Mouse (Mus musculus) midbrain, embryonic 16.5 days (tissue): ENCODE measurements around the gene Thap8. TPM values are rescaled to one million over a fixed set of nuclear protein-coding genes. Genes with fewer than 3 reads are reported as not detected.

Experiments
- ATAC-seq: fragments of 200-750 bp; cut with Nextera tagmentation; 2 replicates; pipeline ENCODE4 v1.8.0; 2017; ENCODE audit warnings: moderate TSS enrichment
- H3K27ac ChIP-seq: fragments of 300-500 bp; sonication (generic); 2 replicates; pipeline ENCODE4 v1.5.1; 2014; ENCODE audit warnings: mild to moderate bottlenecking, low read length, mixed read lengths
- H3K27me3 ChIP-seq: fragments of 300-500 bp; sonication (generic); 2 replicates; pipeline ENCODE4 v1.6.1; 2014; ENCODE audit warnings: low read depth, low read length, mixed read lengths; ENCODE audit not compliant: control insufficient read depth, insufficient read depth
- H3K36me3 ChIP-seq: fragments of 300-500 bp; sonication (generic); 2 replicates; pipeline ENCODE4 v1.6.1; 2014; ENCODE audit warnings: mild to moderate bottlenecking, low read length, moderate library complexity, mixed read lengths; ENCODE audit not compliant: control insufficient read depth, insufficient read depth
- H3K4me1 ChIP-seq: fragments of 300-500 bp; sonication (generic); 2 replicates; pipeline ENCODE4 v1.6.1; 2014; ENCODE audit warnings: mild to moderate bottlenecking, low read length, mixed read lengths; ENCODE audit not compliant: control insufficient read depth, insufficient read depth
- H3K4me2 ChIP-seq: fragments of 300-500 bp; sonication (generic); 2 replicates; pipeline ENCODE4 v1.6.1; 2014; ENCODE audit warnings: mild to moderate bottlenecking, low read length, mixed read lengths
- H3K4me3 ChIP-seq: fragments of 300-500 bp; sonication (generic); 2 replicates; pipeline ENCODE4 v1.5.1; 2014; ENCODE audit warnings: low read depth, mild to moderate bottlenecking, low read length, moderate library complexity, mixed read lengths
- H3K9ac ChIP-seq: fragments of 300-500 bp; sonication (generic); 2 replicates; pipeline ENCODE4 v1.6.1; 2014; ENCODE audit warnings: low read depth, low read length, mixed read lengths
- H3K9me3 ChIP-seq: fragments of 300-500 bp; sonication (generic); replicated peaks from 2 replicates; pipeline ENCODE4 v1.6.1; 2014; ENCODE audit warnings: mild to moderate bottlenecking, low read length, mixed read lengths; ENCODE audit not compliant: control insufficient read depth, poor library complexity, severe bottlenecking
- WGBS: fragments of 180-500 bp; shearing (Covaris S2); extraction: QIAGEN DNeasy Blood & Tissue Kit; methylation state at CpG from one replicate; pipeline ENCODE4 v1.1.7; 2014; 5-methylcytosine and 5-hydroxymethylcytosine counted together
- polyA plus RNA-seq: library from polyadenylated mRNA; unstranded; fragments of >200 nt; fragmentation: Nextera tagmentation; extraction: Ambion mirVana; gene quantifications from 2 replicates; pipeline ENCODE4 v1.2.1, GENCODE M21; 2015

The Thap8 gene
- polyA plus RNA-seq, 1 experiment from 2014 or later: 1.3 TPM

DNA sequence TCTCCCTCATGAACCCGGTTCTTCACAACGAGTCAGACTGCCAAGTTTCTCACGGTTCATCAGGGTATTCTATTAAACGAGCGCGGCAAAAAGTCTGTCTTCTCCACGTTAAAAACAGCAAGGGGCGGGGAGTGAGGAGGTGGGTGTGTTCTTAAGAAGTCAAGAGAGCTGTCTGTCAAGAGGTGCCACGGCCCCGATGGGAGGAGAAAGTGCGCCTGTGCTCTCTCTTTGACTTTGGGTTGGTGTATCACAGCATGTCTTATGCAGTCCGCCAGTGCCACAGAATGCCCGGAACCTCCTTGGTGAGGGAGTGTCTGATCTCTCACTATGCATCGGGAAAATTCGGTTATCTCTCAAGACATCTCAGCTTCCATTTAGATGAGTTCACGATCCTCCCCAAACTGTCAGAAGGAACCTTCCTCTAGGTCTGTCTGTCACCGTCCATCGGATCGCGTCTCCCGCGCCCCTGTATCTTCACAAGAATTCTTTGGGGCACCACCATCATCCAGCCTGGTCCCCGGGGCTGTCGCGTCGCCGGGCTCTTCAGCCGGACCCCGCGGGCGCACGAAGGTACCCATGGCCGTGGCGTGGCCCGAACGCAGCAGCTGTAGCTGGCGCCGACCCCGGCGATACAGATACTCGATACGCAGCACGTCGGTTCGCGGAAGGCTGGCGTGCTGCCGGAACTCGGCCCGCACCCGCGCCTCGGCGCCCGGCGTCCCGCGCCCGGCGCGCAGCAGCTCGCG is 41.8 kb downstream of the Thap8 start, which contains the start of gene E130208F15Rik:
TSS of gene E130208F15Rik (plus strand) at position 202 of the 746 bp plus-strand sequence.
- peak within 1 kb of the TSS; percentile 87 for H3K4me2 ChIP-seq
- no peaks in the 10 kb centered on the region; the same call in 1 of the 2 replicates for H3K9me3 ChIP-seq
- peak within 1 kb of the TSS; percentile 88 for H3K9ac ChIP-seq
- peak within 1 kb of the TSS; percentile 85 for H3K27ac ChIP-seq
- H3K4me1 ChIP-seq: peaks cover 14% of the 10 kb centered on the region
- WGBS: under 1% methylated on average over 57 of the region's 63 CpGs
- H3K27me3 ChIP-seq: no peaks in the 10 kb centered on the region
- peak; percentile 70 for ATAC-seq
- no peaks in the 10 kb centered on the region for H3K36me3 ChIP-seq
- H3K4me3 ChIP-seq: peak within 1 kb of the TSS; percentile 75

GRCm38 (mm10) chr7:30322285-30322667 is 42.4 kb downstream of the Thap8 start:
- peak; percentile 99 for ATAC-seq
- no peaks in the 10 kb centered on the region; the same call in 1 of the 2 replicates for H3K9me3 ChIP-seq
- under 1% methylated on average over 20 of the region's 20 CpGs for WGBS
- peaks cover 14% of the 10 kb centered on the region for H3K4me1 ChIP-seq
- no peaks in the 10 kb centered on the region for H3K36me3 ChIP-seq
- peak overlapping the region; percentile 85 for H3K27ac ChIP-seq
- H3K9ac ChIP-seq: peak overlapping the region; percentile 88
- peak overlapping the region; percentile 87 for H3K4me2 ChIP-seq
- H3K4me3 ChIP-seq: peak overlapping the region; percentile 75
- no peaks in the 10 kb centered on the region for H3K27me3 ChIP-seq

DNA sequence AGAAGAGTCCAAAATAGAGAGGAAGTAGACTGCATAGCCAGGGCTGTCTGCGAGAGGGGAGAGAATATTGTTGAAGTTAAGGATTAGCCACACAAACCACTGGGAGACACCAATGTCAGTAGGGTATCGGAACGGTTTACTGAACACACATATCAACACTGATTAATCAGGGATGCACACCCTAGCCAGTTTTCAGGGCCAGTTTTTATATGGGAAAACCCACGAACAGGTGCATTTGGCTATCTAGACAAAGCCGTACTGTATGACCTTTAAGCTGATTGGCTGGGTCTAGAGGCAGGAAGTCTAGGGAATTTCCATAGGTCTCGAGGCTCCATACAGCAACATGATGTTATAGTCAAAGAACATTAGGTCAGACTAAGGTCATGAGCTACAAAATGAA is 43.0 kb downstream of the Thap8 start:
- Histone ChIP-seq H3K9me3 (no peaks in the 10 kb centered on the region; the same call in 1 of the 2 replicates), H3K9ac (peak overlapping the region; percentile 22; the same call in 1 of the 2 replicates), H3K27ac (peak overlapping the region; percentile 8), H3K36me3 (no peaks in the 10 kb centered on the region), H3K4me1 (peaks cover 14% of the 10 kb centered on the region), H3K4me3 (peak overlapping the region; percentile 75), H3K4me2 (peak overlapping the region; percentile 87), H3K27me3 (no peaks in the 10 kb centered on the region)
- no peak for ATAC-seq
- WGBS: 35% methylated on average over 6 of the region's 6 CpGs

DNA sequence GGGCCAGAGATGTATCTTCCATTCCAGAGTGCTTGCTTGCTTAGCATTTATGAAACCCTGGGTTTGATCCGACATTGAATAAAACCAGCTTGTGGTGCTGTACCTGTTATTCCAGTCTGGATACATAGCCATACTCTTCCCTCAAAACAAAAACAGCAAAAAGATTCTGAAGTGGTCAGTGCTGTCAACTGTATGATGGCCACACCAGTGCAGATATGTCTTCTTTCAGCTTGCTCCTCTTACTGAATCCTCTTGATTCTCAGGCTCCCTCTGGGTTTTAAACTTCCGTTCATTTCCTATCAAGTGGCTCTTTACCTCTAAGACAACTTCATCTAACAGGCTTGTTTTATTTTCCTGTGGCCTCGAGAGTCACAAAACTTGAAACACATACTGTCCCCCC is 43.9 kb downstream of the Thap8 start, which contains the start of gene Sdhaf1:
TSS of gene Sdhaf1 (minus strand) at position 101 of the 400 bp plus-strand sequence.
- H3K27ac ChIP-seq: peak within 1 kb of the TSS; percentile 8
- no peak for ATAC-seq
- 76% methylated on average over 3 of the region's 3 CpGs for WGBS

DNA sequence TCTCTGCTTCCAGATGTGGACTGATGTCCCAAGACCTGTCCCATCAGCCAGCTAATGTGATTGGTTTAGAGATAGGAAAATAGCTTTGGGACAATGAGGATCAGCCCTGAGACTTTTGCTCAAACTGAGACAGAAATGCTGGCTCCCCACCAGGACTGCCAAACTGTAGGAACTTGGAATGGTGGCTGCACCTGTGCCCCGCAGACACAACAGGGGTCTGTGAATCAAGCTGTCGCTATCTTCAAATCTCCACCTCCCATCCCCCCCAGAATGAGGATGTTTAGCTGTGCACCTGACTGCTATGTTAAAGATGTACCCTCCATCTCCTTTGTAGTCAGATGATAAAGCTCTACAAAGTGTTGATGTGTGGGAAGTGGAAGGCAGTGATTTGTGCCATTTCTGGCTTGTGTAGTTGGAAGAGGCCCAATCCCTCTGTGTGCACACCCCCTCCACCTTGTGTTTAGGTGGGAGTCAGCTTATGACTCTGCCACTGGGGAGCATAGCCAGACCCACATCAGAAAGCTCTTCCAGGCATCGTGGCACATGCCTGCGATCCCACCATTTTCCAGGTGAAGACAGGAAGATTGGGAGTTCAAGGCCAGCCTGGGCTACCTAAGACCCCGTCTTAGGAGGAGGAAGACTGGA is 44.5 kb downstream of the Thap8 start:
- H3K27me3 ChIP-seq: no peaks in the 10 kb centered on the region
- no peak for ATAC-seq

More for the DNA sequence above, 43.9 kb downstream of the Thap8 start, which contains the start of gene Sdhaf1:
- H3K27me3 ChIP-seq: no peaks in the 10 kb centered on the region
- peak within 1 kb of the TSS; percentile 75 for H3K4me3 ChIP-seq
- H3K9ac ChIP-seq: peak within 1 kb of the TSS; percentile 22; the same call in 1 of the 2 replicates
- H3K4me2 ChIP-seq: peak within 1 kb of the TSS; percentile 87
- H3K4me1 ChIP-seq: peaks cover 14% of the 10 kb centered on the region
- H3K36me3 ChIP-seq: no peaks in the 10 kb centered on the region
- H3K9me3 ChIP-seq: no peaks in the 10 kb centered on the region; the same call in 1 of the 2 replicates

DNA sequence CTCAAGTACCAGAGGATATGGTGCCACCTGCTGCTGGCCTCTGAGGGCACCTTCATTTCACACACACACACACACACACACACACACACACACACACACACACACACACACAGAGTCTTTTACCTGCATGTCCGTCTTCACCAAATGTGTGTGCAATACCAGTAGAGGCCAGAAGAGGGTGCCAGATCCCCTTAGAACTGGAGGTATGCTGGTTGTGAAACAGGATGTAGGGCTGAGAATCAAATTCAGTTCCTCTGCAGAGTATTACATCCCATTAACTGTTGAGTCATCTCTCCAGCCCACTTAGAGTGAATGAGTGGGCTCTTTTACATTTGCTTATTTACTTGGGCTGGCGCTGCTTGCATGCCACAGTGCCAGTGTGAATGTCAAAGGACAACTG is 45.5 kb downstream of the Thap8 start:
- Histone ChIP-seq H3K27ac (no peak overlapping the region), H3K4me3 (no peak overlapping the region), H3K36me3 (no peaks in the 10 kb centered on the region), H3K9ac (no peak overlapping the region), H3K9me3 (no peaks in the 10 kb centered on the region; the same call in 1 of the 2 replicates), H3K4me1 (peaks cover 14% of the 10 kb centered on the region), H3K4me2 (no peak overlapping the region), H3K27me3 (no peaks in the 10 kb centered on the region)
- no peak for ATAC-seq
- 44% methylated on average over 2 of the region's 2 CpGs for WGBS

More for the DNA sequence above, 44.5 kb downstream of the Thap8 start:
- 80% methylated on average over 5 of the region's 5 CpGs for WGBS
- Histone ChIP-seq H3K4me1 (peaks cover 14% of the 10 kb centered on the region), H3K4me2 (no peak overlapping the region), H3K9ac (no peak overlapping the region), H3K9me3 (no peaks in the 10 kb centered on the region; the same call in 1 of the 2 replicates), H3K36me3 (no peaks in the 10 kb centered on the region), H3K27ac (no peak overlapping the region), H3K4me3 (no peak overlapping the region)

DNA sequence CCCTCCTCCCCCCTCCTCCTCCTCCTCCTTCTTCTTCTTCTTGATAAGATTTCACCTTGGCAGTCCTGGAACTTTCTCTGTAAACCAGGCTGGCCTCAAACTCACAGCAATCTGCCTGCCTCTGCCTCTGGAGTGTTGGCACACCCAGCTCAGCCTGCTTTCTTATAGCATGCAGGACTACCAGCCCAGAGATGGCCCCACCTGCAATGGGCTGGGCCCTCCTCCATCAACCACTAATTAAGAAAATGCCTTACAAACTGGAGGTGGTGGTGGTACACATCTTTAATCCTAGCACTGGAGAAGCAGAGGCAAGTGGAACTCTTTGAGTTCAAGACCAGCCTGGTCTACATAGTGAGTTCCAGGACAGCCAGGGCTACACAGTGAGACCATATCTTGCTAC is 46.5 kb downstream of the Thap8 start:
- H3K27ac ChIP-seq: no peak overlapping the region
- H3K36me3 ChIP-seq: no peaks in the 10 kb centered on the region
- no peak overlapping the region for H3K4me3 ChIP-seq
- H3K9ac ChIP-seq: no peak overlapping the region
- H3K9me3 ChIP-seq: no peaks in the 10 kb centered on the region; the same call in 1 of the 2 replicates
- no peaks in the 10 kb centered on the region for H3K27me3 ChIP-seq
- ATAC-seq: no peak
- no peak overlapping the region for H3K4me2 ChIP-seq
- H3K4me1 ChIP-seq: peaks cover 7% of the 10 kb centered on the region

- H3K4me3 ChIP-seq: no peak overlapping the region
- peaks cover 9% of the 10 kb centered on the region for H3K4me1 ChIP-seq
- no peaks in the 10 kb centered on the region for H3K27me3 ChIP-seq
- no peak overlapping the region for H3K9ac ChIP-seq
- H3K36me3 ChIP-seq: no peaks in the 10 kb centered on the region
- WGBS: 57% methylated on average over 15 of the region's 15 CpGs
- H3K9me3 ChIP-seq: no peaks in the 10 kb centered on the region; the same call in 1 of the 2 replicates
- no peak overlapping the region for H3K4me2 ChIP-seq
- no peak overlapping the region for H3K27ac ChIP-seq
- no peak for ATAC-seq
Observed at GRCm38 (mm10) chr7:30327140-30327539, 47.2 kb downstream of the Thap8 start.

- Histone ChIP-seq H3K27me3 (no peaks in the 10 kb centered on the region), H3K36me3 (no peaks in the 10 kb centered on the region), H3K9me3 (no peaks in the 10 kb centered on the region; the same call in 1 of the 2 replicates), H3K9ac (no peak overlapping the region), H3K27ac (no peak overlapping the region), H3K4me2 (no peak overlapping the region), H3K4me3 (no peak overlapping the region), H3K4me1 (peaks cover 6% of the 10 kb centered on the region)
- no peak for ATAC-seq
- 48% methylated on average over 10 of the region's 10 CpGs for WGBS
Observed at GRCm38 (mm10) chr7:30328379-30328778, 48.5 kb downstream of the Thap8 start.
